Mouse (Mus musculus) skeletal muscle tissue, adult 2 months (tissue): ENCODE results near the gene Psmg1.

Experiments
- DNase-seq: peaks from one replicate; pipeline ENCODE4 v3.0.0-alpha.2; 2012; ENCODE audit warnings: low read depth, low spot score

Gene Psmg1

GRCm38 (mm10) chr16:95958080-95958479 lies 32.7 kb downstream of the Psmg1 start:
- DNase-seq, result no peak

- DNase-seq, result no peak
These were observed 34.1 kb downstream of the Psmg1 start for GRCm38 (mm10) chr16:95956618-95957017.

GRCm38 (mm10) chr16:95955716-95956346 lies 34.9 kb downstream of the Psmg1 start:
- no peak for DNase-seq

- no peak for DNase-seq
These were observed 36.4 kb downstream of the Psmg1 start for GRCm38 (mm10) chr16:95954341-95954740.

GRCm38 (mm10) chr16:95953159-95953650 lies 37.6 kb downstream of the Psmg1 start:
- no peak for DNase-seq

- DNase-seq, result no peak
These were observed 39.3 kb downstream of the Psmg1 start for GRCm38 (mm10) chr16:95951471-95951870.

- DNase-seq, result peak; percentile 82
These were observed 45.1 kb downstream of the Psmg1 start for GRCm38 (mm10) chr16:95945389-95946311.

GRCm38 (mm10) chr16:95943186-95943585 lies 47.6 kb downstream of the Psmg1 start:
- no peak for DNase-seq

GRCm38 (mm10) chr16:95941575-95941974 lies 49.2 kb downstream of the Psmg1 start:
- DNase-seq, result no peak

GRCm38 (mm10) chr16:95935495-95935961 lies 55.2 kb downstream of the Psmg1 start:
- DNase-seq, result no peak

- no peak for DNase-seq
These were observed 57.9 kb downstream of the Psmg1 start for GRCm38 (mm10) chr16:95932860-95933259.

GRCm38 (mm10) chr16:95931509-95931908 lies 59.3 kb downstream of the Psmg1 start:
- DNase-seq, result peak; percentile 36
